Mouse (Mus musculus) gastrocnemius, adult 2 months (tissue): ENCODE measurements around the gene Pnpla2. TPM values are rescaled to one million over a fixed set of nuclear protein-coding genes. Genes with fewer than 3 reads are reported as not detected.

Experiments used
- DNase-seq: peaks from one replicate; pipeline ENCODE4 v3.0.0; 2022
- H3K27ac ChIP-seq: fragments of 200-600 bp; 2 replicates; pipeline ENCODE4 v1.8.1; 2022; ENCODE audit warnings: mild to moderate bottlenecking
- H3K4me3 ChIP-seq: fragments of 200-600 bp; 2 replicates; pipeline ENCODE4 v1.8.1; 2022; ENCODE audit warnings: mild to moderate bottlenecking, moderate library complexity
- CTCF ChIP-seq: fragments of 200-600 bp; IDR thresholded peaks from 2 replicates; pipeline ENCODE4 v1.8.1; 2022; ENCODE audit warnings: antibody characterized with exemption, mild to moderate bottlenecking, moderate library complexity
- intact Hi-C: fragments of 180-260 bp; cut with DNase I; formaldehyde crosslinking; loops from one replicate; pipeline ENCODE4 v1.15.1; 2025
- total RNA-seq, 2 experiments: library from RNA; stranded (reverse); gene quantifications; 2 replicates each; pipeline ENCODE4 v1.2.3; 2021

Gene Pnpla2
- total RNA-seq, 2 experiments from 2014 or later = 345 to 348 TPM

DNA sequence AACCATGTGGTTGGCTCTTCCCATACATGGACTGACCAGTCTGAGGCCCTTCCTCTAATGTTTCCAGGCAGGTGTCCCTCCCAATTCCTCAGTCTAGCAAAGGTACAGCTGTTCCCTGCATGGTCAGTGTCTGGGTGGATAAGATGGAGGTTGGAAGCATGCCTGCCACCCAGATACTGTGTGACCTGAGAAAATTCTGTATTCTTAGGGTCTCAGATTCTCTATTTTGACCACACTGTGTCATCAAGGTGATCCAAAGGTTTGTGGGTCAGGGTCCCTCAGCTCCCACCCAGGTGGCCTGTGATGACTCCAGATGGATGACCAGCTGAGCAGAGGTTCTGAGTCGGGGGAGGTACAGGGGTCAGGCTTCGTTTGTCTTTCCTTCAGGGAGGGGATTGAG, 30.2 kb downstream of the Pnpla2 start:
- H3K27ac ChIP-seq = no peak overlapping the region
- DNase-seq = no peak
- no peak for TF ChIP-seq CTCF
- intact Hi-C loops = no loop called here
- no peak overlapping the region for H3K4me3 ChIP-seq

DNA sequence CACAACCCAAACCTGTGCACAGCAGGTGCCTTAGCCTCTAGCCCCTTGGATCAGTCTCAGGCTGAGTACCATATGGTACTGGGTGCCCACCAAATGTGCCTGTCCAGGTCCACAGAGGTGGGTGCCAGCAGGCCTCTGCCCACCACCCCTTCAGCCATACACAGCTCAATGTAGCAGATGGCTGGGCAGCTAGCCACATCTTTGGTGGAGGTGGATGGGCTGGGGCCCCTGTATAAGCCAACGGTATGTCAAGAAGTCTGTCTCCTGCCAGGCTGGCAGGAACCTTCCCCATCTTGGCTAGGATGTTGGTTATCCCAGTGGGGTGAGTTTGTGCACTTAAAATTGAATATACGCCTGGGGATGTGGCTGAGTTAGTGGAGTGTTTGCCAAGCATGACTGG, 30.6 kb downstream of the Pnpla2 start:
- H3K27ac ChIP-seq = no peak overlapping the region
- no peak overlapping the region for H3K4me3 ChIP-seq
- no peak for DNase-seq
- intact Hi-C loops = no loop called here
- no peak for TF ChIP-seq CTCF

DNA sequence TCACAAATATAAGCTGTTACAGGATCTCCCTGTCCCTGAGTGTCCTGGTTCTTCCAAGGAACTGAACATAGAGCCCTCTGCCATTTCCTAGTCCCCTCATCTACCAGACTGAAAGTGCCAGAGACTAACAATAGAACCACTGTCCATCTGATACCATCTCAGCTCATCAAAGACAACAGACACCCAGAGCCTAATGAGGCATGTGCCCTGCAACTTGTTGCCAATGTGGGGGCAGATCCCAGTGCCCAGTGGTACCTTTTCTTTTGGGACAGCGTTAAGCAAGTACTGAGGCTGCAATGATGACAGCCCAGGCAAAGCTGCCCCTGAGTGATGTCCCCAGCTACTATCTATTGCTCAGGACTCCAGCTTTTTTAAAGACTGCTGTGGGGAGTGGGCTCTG, 31.2 kb downstream of the Pnpla2 start:
- DNase-seq = no peak
- intact Hi-C loops = no loop called here
- Histone ChIP-seq H3K27ac (no peak overlapping the region), H3K4me3 (no peak overlapping the region)
- no peak for TF ChIP-seq CTCF

DNA sequence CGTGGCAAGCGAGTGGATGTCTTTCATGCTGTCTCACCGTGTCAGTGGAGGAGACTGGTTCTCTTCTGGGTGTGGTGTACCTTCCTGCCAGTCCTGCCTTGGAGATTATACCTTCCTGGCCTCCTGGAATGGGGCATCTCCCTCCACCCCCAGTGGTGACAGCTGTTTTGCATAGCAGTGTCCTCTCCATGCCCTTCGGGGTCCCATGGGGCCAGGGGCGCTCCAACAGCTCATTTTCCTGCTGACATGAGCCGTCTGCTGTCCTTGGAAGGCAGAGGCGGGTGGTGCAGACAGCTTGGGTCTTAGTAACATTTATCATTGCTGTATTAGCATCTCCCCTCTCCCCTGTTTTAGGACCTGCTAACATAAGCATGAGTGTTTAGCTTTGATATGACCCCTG, 32.1 kb downstream of the Pnpla2 start:
- no peak for DNase-seq
- intact Hi-C loops = no loop called here
- no peak for TF ChIP-seq CTCF
- no peak overlapping the region for H3K4me3 ChIP-seq
- H3K27ac ChIP-seq = no peak overlapping the region

DNA sequence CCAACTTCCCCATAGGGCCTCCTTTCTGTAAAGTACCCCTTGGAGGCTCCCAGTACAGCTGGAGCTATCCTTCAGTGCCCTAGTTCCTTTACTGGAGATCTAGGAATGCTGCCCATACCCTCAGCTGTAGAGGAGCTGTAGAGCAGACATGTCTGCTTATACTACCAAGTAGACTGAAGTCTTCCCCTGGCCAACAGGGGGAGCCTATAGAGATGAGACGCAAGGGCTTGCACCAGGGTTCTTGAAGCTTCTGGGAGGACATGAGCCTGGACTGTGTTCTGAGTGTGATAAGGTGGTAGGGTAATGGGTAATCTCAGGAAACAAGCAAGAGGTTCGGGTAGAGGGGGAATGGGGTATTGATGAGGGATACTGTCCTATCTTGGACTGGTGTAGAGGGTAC, 36.2 kb downstream of the Pnpla2 start:
- intact Hi-C loops = no loop called here
- Histone ChIP-seq H3K4me3 (no peak overlapping the region), H3K27ac (no peak overlapping the region)
- peak; percentile 20; the same call in 1 of the 2 replicates for TF ChIP-seq CTCF
- DNase-seq = no peak

DNA sequence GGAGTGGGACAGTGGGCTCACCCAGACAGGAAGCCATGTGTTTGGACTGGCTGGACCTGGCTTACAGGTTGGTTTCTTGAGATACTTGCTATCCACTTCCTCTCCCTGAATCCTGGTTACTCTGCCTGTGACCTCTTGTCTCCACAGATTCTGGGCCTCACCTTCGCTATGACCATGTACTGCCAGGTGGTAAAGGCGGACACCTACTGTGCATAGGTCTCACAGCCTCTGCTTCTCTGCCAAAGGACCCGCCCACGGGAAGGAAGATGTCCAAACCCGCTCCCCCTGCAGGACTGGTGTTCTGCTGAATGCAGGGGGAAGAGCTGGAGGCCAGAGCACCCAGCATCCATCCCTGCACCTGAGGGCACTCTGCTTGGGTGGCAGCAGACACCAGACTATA, 37.7 kb downstream of the Pnpla2 start:
- intact Hi-C loops = no loop called here
- Histone ChIP-seq H3K27ac (no peak overlapping the region), H3K4me3 (no peak overlapping the region)
- no peak for DNase-seq
- TF ChIP-seq CTCF = no peak

DNA sequence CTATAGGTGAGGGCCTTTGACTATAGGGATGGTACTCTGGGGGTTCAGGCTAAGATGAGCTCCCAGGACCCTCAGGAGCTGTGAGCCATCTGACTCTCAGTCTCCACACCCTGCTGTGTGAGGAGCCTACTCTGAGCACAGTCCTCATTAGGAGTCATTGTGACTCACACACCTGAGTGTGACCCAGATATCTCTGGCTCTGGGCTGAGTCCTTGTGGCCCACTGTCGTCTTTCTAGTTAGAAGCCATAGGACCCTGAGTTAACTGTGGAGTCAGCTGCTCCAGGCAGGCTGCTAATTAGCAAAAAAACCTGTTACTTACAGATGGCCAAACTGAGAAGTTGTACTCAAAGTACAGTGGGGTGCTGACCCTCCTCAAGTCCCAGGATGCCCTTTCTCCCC, 38.7 kb downstream of the Pnpla2 start:
- no peak for TF ChIP-seq CTCF
- intact Hi-C loops = no loop called here
- no peak overlapping the region for H3K27ac ChIP-seq
- no peak for DNase-seq
- no peak overlapping the region for H3K4me3 ChIP-seq

DNA sequence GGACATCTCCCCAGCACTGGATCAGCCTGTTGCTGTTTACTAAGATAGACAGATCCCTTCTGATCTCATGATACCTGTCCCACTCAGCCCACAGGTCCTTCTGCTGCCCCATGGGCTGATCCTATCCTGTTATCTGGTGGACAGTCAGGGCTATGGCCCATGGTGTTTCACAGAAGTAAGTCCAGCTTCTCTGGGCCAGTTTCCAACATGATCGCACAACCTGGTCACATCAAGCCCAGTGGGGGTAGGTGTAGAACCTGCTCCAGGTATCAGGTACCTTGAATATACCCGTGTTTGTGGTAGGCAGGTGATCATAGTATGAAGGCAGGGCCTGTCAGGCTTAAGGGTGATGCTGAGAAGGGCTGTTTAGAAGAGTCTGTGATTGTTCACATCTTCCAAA, 40.4 kb downstream of the Pnpla2 start:
- TF ChIP-seq CTCF = no peak
- no peak for DNase-seq
- intact Hi-C loops = no loop called here
- no peak overlapping the region for H3K27ac ChIP-seq
- no peak overlapping the region for H3K4me3 ChIP-seq

DNA sequence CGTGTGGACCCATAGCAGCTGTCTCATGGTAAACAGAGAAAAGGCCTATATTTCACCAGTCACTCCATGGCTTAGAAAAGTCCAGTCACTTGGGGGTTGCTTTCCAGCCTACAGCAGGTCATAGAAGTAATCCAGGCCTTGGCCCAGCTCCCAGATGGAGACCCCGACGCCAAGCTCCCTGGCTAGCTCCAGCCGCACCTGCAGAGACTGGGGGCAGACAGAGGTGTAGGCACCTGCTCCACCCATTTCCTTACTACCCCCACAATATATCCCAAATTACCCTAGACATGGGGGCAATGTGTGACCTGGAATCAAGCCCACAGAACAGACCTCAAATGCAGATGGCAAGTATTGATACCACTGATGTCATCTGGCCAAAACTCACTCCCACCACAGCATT, 40.9 kb downstream of the Pnpla2 start:
- no peak for DNase-seq
- Histone ChIP-seq H3K27ac (no peak overlapping the region), H3K4me3 (no peak overlapping the region)
- intact Hi-C loops = no loop called here
- TF ChIP-seq CTCF = no peak

DNA sequence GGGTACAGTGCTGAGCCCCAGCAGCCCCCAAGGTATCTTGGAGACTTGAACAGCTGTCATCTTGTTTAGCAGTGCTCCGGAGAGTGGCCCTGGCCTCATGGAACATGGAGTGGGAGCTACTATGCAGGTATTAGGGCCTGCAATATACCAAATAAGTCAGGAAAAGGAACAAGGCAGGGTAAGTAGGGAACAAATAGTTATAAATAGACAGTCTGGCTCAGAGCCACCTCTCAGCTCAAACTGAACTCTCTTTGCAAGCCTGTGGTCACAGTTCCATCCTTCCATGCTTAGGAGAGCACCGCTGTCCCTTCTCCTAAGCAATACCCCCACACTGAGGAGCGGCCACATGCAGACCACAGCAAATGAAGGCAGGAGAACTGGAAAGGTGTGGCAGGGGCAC, 42.6 kb downstream of the Pnpla2 start:
- TF ChIP-seq CTCF = no peak
- Histone ChIP-seq H3K27ac (peak overlapping the region; percentile 59), H3K4me3 (no peak overlapping the region)
- intact Hi-C loops = no loop called here
- DNase-seq = no peak

DNA sequence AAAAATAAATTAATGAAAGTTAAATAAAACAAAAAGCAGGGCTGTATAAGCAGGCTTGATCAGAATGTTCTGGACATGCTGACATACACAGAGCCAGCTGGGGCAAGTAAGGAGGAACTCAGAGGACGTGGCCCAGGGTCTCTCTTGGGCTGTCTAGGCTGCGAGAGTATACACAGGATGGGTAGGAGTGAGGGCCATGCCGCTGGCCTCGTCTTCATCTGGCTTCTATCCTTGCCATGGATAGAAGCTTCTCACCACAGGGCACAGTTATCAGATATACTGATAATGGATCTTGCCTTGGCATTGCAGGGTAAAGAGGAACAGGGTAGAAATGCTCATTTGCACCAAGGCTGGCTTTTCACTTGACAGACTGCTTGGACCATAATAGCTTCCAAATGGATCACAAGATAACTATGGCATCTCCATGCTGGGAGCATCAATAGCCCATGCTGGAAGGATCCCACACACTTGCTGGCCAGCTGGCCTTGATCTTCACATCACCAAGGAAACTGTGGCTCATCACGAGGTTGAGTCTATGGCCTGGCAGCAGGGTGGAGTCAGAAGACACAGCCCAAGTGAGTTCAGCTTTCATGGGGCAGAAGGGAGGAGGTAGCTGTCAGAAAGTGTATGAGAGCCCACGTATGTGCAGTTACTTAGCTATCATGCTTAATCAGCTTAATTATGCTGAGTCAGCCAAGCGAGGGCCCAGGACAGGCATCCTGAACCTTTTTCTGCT, 47.0 kb downstream of the Pnpla2 start:
- H3K27ac ChIP-seq = no peak overlapping the region
- no peak for DNase-seq
- H3K4me3 ChIP-seq = no peak overlapping the region
- TF ChIP-seq CTCF = no peak
- intact Hi-C loops = no loop called here

DNA sequence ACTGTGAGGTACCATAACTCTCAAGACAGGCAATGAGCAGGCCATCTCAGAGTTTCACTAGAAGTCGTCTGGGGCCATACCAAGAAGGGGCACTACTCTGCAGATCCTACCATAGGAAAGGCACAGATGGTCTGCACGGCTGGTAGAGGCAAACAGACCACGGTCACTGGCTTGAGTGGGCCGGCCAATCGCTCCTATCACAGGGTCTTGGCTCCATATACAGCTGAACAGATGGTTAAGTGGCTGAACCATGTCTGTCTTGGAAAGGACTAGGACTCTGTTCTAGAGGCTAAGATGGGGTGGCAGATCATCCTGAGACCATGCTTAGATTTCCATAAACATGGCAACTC, 47.5 kb downstream of the Pnpla2 start:
- H3K4me3 ChIP-seq = no peak overlapping the region
- DNase-seq = no peak
- no peak overlapping the region for H3K27ac ChIP-seq
- intact Hi-C loops = no loop called here
- no peak for TF ChIP-seq CTCF

DNA sequence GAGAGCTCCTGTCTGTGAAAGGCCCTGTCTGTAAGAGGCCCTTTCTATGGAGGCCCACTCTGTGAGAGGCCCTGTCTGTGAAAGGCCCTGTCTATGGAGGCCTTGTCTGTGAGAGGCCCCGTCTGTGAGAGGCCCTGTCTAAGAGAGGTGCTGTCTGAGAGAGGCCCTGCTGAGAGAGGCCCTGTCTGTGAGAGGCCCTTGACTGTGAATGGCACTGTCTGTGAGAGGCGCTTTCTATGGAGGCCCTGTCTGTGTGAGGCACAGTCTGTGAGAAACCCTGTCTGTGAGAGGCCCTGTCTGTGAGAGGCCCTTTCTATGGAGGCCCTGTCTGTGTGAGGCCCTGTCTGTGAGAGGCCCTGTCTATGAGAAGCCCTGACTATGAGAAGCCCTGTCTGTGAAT, 51.3 kb downstream of the Pnpla2 start:
- Histone ChIP-seq H3K4me3 (no peak overlapping the region), H3K27ac (no peak overlapping the region)
- intact Hi-C loops = no loop called here
- no peak for TF ChIP-seq CTCF
- no peak for DNase-seq

DNA sequence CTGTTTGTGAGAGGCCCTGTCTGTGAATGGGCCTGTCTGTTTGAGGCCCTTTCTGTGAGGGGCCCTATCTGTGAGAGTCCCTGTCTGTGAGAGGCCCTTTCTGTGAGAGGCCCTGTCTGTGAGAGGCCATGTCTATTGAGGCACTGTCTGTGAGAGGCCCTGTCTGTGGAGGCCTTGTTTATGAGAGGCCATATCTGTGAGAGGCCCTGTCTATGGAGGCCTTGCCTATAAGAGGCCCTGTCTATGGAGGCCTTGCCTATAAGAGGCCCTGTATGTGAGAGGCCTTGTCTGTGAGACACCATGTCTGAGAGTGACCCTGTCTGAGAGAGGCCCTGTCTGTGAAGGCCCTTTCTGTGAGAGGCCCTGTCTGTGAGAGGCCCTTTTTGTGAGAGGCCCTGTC, 53.2 kb downstream of the Pnpla2 start:
- no peak for TF ChIP-seq CTCF
- DNase-seq = no peak
- Histone ChIP-seq H3K4me3 (no peak overlapping the region), H3K27ac (no peak overlapping the region)
- intact Hi-C loops = no loop called here

DNA sequence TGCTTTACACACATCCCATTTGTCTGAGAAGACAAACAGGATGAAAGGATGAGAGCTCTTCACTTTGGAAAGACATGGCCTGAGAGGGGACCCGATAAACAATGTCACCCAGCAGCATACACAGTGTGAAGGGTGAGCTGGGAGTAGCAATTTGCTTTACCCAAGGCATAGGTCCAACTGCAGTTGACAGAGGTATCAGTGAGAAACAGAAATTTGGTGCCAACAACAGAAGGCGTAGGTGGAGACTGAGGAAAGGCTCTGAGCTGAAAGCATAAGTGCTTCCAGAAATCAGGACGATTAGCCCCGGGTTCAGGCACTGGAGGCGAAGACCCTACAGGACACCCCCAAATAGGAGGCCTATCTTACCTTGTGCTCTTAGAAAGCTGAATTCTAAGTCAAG, 55.2 kb downstream of the Pnpla2 start:
- Histone ChIP-seq H3K27ac (peak overlapping the region; percentile 35; the same call in 1 of the 2 replicates), H3K4me3 (no peak overlapping the region)
- DNase-seq = no peak
- TF ChIP-seq CTCF = no peak
- intact Hi-C loops = no loop called here

Other genes starting within 250 kb of the Pnpla2 start
- gene Lmntd2, start 241.1 kb upstream of the Pnpla2 start, total RNA-seq = not detected
- under 1 TPM in 1 of 2 experiments, not detected in 1; 0.28 TPM for gene Rassf7, start 239.3 kb upstream of the Pnpla2 start, total RNA-seq
- gene Phrf1, start 226.4 kb upstream of the Pnpla2 start, total RNA-seq = 10 to 100 TPM; 22.4 to 28.1 TPM
- 1 to 10 TPM; 1.1 TPM for gene Irf7, start 188.7 kb upstream of the Pnpla2 start, total RNA-seq
- gene Cdhr5, start 178.4 kb upstream of the Pnpla2 start, total RNA-seq = not detected
- not detected for gene Sct, start 176.1 kb upstream of the Pnpla2 start, total RNA-seq
- gene Drd4, start 163.2 kb upstream of the Pnpla2 start, total RNA-seq = not detected
- 10 to 100 TPM; 13.3 to 14.0 TPM for gene Deaf1, start 127.5 kb upstream of the Pnpla2 start, total RNA-seq
- gene Tmem80, start 127.5 kb upstream of the Pnpla2 start, total RNA-seq = 10 to 100 TPM; 11.5 to 16.9 TPM
- gene Eps8l2, start 116.3 kb upstream of the Pnpla2 start, total RNA-seq = 1 to 10 TPM; 2.6 to 3.1 TPM
- 10 to 100 TPM; 77.5 to 88.3 TPM for gene Taldo1, start 63.0 kb upstream of the Pnpla2 start, total RNA-seq
- gene Gatd1, start 41.1 kb upstream of the Pnpla2 start, total RNA-seq = 1 to 10 TPM; 5.5 to 8.3 TPM
- gene Cend1, start 25.7 kb upstream of the Pnpla2 start, total RNA-seq = under 1 TPM; 0.28 to 0.31 TPM
- gene Slc25a22, start 17.3 kb upstream of the Pnpla2 start, total RNA-seq = 10 to 100 TPM; 18.6 to 26.1 TPM
- under 1 TPM; 0.08 to 0.20 TPM for gene Pidd1, start 11.2 kb upstream of the Pnpla2 start, total RNA-seq
- gene Rplp2, start 7.8 kb upstream of the Pnpla2 start, total RNA-seq = 100 to 1,000 TPM; 567 to 623 TPM
- 1 to 10 TPM; 6.1 to 6.3 TPM for gene Cracr2b, start 5.9 kb downstream of the Pnpla2 start, total RNA-seq
- gene Cd151, start 12.2 kb downstream of the Pnpla2 start, total RNA-seq = 10 to 100 TPM; 83.2 to 90.2 TPM
- gene Polr2l, start 19.9 kb downstream of the Pnpla2 start, total RNA-seq = 10 to 100 TPM; 55.5 to 58.8 TPM
- gene Tspan4, start 20.0 kb downstream of the Pnpla2 start, total RNA-seq = 1 to 10 TPM; 7.6 to 8.2 TPM
- gene Chid1, start 84.7 kb downstream of the Pnpla2 start, total RNA-seq = 10 to 100 TPM; 11.5 to 21.6 TPM
- 10 to 100 TPM; 52.2 to 52.9 TPM for gene Ap2a2, start 107.0 kb downstream of the Pnpla2 start, total RNA-seq
- gene Muc6, start 200.1 kb downstream of the Pnpla2 start, total RNA-seq = not detected
- gene Muc2, start 235.1 kb downstream of the Pnpla2 start, total RNA-seq = under 1 TPM in 1 of 2 experiments, not detected in 1; 0.08 TPM